Mouse (Mus musculus) bone marrow macrophage, adult 2 months (primary cell): ENCODE data around the gene Zfp384. TPM values are rescaled to one million over a fixed set of nuclear protein-coding genes. Genes with fewer than 3 reads are reported as not detected.
"Not testable (repeated sequence)": the region's sequence is repeated elsewhere in the genome, so short reads cannot be mapped to it uniquely, and the experiment has no call there.

ENCODE experiments used
- H3K27ac ChIP-seq: 2 replicates; pipeline ENCODE4 v1.5.1; 2012; ENCODE audit warnings: low read depth, low read length; ENCODE audit not compliant: insufficient read depth
- H3K4me1 ChIP-seq: 2 replicates; pipeline ENCODE4 v1.6.1; 2012; ENCODE audit warnings: low read length; ENCODE audit not compliant: control insufficient read depth, insufficient read depth
- H3K4me3 ChIP-seq: 2 replicates; pipeline ENCODE4 v1.5.1; 2012; ENCODE audit warnings: mild to moderate bottlenecking, low read length, moderate library complexity; ENCODE audit not compliant: insufficient read depth
- CTCF ChIP-seq: IDR thresholded peaks from 2 replicates; pipeline ENCODE4 v1.5.1; 2012; ENCODE audit warnings: low read depth, mild to moderate bottlenecking, low read length, moderate library complexity
- POLR2A ChIP-seq: IDR thresholded peaks from 2 replicates; pipeline ENCODE4 v1.6.1; 2012; ENCODE audit warnings: mild to moderate bottlenecking, low read depth, low read length, borderline replicate concordance
- polyA plus RNA-seq: library from polyadenylated mRNA; stranded (reverse); fragments of >200 nt; gene quantifications from 2 replicates; pipeline ENCODE4 v1.2.4, GENCODE M21; 2012; ENCODE audit not compliant: missing spikeins, insufficient read depth, insufficient read length

The Zfp384 gene
- polyA plus RNA-seq, 1 experiment, result 82.7 TPM

GRCm38 (mm10) chr6:125046691-125047090, 37.7 kb downstream of the Zfp384 start:
- Histone ChIP-seq H3K4me3 (no peak overlapping the region), H3K4me1 (peaks cover 8% of the 10 kb centered on the region), H3K27ac (no peak overlapping the region)
- TF ChIP-seq CTCF (peak; percentile 74), POLR2A (no peak)

DNA sequence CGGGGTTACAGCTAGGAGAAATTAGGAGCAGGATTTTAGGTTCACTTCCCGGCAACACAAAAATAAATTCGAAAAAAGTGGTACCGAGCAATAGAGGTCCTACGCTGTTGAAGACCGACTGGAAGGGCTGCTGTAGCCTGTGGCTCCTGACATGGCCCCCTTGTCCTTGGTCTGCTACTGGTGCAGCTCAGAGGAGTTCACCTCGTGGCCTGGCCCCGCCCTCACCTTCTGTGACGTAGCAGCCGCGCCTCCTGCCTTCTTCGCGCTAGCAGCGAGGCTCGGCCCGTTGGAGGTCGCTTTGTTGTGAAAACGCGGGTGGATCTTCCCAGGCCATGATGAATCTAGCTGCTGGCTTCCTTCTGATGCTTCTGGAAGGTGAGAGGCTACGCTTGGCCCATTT, 40.7 kb downstream of the Zfp384 start, which contains the start of gene Acrbp:
Gene Acrbp, plus strand, starts transcription at position 12 of the 400 bp plus-strand sequence.
- no peak within 1 kb of the TSS for H3K27ac ChIP-seq
- H3K4me3 ChIP-seq, result no peak within 1 kb of the TSS
- no peaks in the 10 kb centered on the region for H3K4me1 ChIP-seq
- TF ChIP-seq CTCF (no peak), POLR2A (no peak)

GRCm38 (mm10) chr6:125051237-125051636, 42.3 kb downstream of the Zfp384 start:
- Histone ChIP-seq H3K27ac (no peak overlapping the region), H3K4me3 (no peak overlapping the region), H3K4me1 (no peaks in the 10 kb centered on the region)
- TF ChIP-seq CTCF (peak; percentile 59), POLR2A (no peak)

DNA sequence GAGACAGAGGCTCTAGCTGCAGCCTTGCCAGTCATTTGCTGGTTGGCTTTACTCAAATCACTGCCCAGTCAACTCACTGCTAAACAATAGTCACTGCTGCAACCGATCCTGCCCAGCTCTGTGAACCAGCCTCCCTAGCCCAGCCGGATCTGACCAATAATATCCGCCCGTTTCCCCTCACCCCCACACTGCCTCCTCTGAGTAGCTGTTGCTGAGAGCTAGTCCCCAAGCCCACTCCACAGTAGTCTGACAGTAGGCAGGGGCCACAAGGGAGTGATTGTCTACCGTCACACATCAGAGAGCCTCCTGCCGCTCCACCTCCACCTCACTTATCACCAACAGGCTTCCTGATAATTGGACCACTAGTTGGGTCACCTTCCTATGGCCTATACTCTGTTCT, 52.5 kb downstream of the Zfp384 start:
- no peak for TF ChIP-seq CTCF
- no peak for TF ChIP-seq POLR2A
- Histone ChIP-seq H3K27ac (no peak overlapping the region), H3K4me3 (no peak overlapping the region), H3K4me1 (no peaks in the 10 kb centered on the region; the same call in 1 of the 2 replicates)

DNA sequence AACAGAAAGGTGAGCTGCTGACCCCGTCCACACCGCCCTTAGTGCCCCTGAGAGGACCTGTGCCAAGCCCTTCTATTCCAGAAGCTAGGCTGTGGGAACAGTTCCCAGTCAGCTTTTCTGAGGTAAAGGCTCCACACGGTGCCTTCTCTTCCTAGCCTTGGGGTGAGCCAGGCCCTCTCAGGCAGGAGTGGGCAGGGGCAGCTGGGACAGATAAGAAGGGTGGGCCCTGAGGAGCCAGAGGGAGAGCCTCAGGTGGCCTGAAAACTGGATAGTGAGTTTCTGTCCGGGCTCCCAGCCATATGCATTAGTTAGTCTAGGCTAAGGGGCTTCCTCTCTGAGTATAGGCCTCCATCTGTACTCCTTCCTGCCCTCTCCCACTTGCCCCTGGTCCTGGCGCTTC, 53.6 kb downstream of the Zfp384 start:
- Histone ChIP-seq H3K27ac (no peak overlapping the region), H3K4me3 (no peak overlapping the region), H3K4me1 (peaks cover 3% of the 10 kb centered on the region)
- TF ChIP-seq POLR2A (no peak), CTCF (no peak)

- Histone ChIP-seq H3K27ac (no peak overlapping the region), H3K4me1 (peaks cover 3% of the 10 kb centered on the region), H3K4me3 (no peak overlapping the region)
- TF ChIP-seq POLR2A (no peak), CTCF (no peak)
Measured at GRCm38 (mm10) chr6:125063906-125064305, 55.0 kb downstream of the Zfp384 start.

GRCm38 (mm10) chr6:125065223-125065622, 56.3 kb downstream of the Zfp384 start:
- H3K4me3 ChIP-seq, H3K27ac ChIP-seq, H3K4me1 ChIP-seq: not testable (repeated sequence)

DNA sequence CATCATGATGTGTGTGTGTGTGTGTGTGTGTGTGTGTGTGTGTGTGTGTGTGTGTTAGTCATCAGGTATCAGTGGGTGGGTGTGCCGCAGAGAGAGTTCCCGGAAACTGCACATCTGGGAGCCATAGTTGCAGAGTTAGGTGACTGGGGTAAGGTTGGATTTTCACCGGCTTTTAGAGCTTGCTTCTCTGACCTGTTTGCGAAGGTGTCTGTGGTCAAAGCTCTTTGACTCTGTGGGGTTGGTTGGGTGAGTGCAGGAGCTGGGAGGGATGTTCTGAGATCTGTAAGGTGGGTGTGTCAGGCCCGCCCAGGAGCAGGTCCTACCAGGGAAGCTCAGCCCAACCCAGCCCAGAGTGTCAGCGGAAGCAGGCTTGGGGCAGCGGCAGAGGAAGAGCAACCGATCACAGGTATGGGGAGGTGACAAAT, 58.6 kb downstream of the Zfp384 start, which contains the start of gene Lpar5:
Gene Lpar5, plus strand, starts transcription at position 350 of the 425 bp plus-strand sequence.
- peaks cover 11% of the 10 kb centered on the region for H3K4me1 ChIP-seq
- no peak within 1 kb of the TSS for H3K27ac ChIP-seq
- H3K4me3 ChIP-seq, result no peak within 1 kb of the TSS
- TF ChIP-seq POLR2A (no peak), CTCF (no peak)

- Histone ChIP-seq H3K4me3 (peak overlapping the region; percentile 67), H3K27ac (peak overlapping the region; percentile 84), H3K4me1 (peaks cover 30% of the 10 kb centered on the region)
- TF ChIP-seq CTCF (no peak), POLR2A (no peak)
Measured at GRCm38 (mm10) chr6:125071170-125071895, 62.4 kb downstream of the Zfp384 start.

- peak overlapping the region; percentile 67 for H3K4me3 ChIP-seq
- peak overlapping the region; percentile 84 for H3K27ac ChIP-seq
- TF ChIP-seq CTCF, result no peak
- no peak for TF ChIP-seq POLR2A
- H3K4me1 ChIP-seq, result peaks cover 30% of the 10 kb centered on the region
Measured at GRCm38 (mm10) chr6:125071896-125072279, 62.9 kb downstream of the Zfp384 start.
